Mouse (Mus musculus) Muller cell, postnatal 12 days (primary cell): ENCODE data around the gene Myadml2.

Experiments used
- DNase-seq: peaks from one replicate; pipeline ENCODE4 v3.0.0-alpha.2; 2015; ENCODE audit errors: inconsistent ontology term

Gene Myadml2

GRCm38 (mm10) chr11:120629341-120629730 lies 18.6 kb downstream of the Myadml2 start:
- DNase-seq = no peak

GRCm38 (mm10) chr11:120628601-120629340 lies 19.2 kb downstream of the Myadml2 start:
- no peak for DNase-seq

GRCm38 (mm10) chr11:120627468-120628300 lies 20.3 kb downstream of the Myadml2 start:
- DNase-seq = no peak

GRCm38 (mm10) chr11:120626785-120627467 lies 21.0 kb downstream of the Myadml2 start:
- no peak for DNase-seq

GRCm38 (mm10) chr11:120625152-120625775 lies 22.7 kb downstream of the Myadml2 start, which contains the start of gene Sirt7:
Sirt7 (minus strand) TSS chr11:120625240.
- no peak for DNase-seq

- peak; percentile 81 for DNase-seq
Observed at GRCm38 (mm10) chr11:120624680-120625111, 23.3 kb downstream of the Myadml2 start.

- peak; percentile 71 for DNase-seq
Observed at GRCm38 (mm10) chr11:120623961-120624679, 23.8 kb downstream of the Myadml2 start.

- no peak for DNase-seq
Observed at GRCm38 (mm10) chr11:120622805-120623204, 25.2 kb downstream of the Myadml2 start.

GRCm38 (mm10) chr11:120620195-120620594 lies 27.8 kb downstream of the Myadml2 start:
- DNase-seq = no peak

- no peak for DNase-seq
Observed at GRCm38 (mm10) chr11:120618619-120619535, 29.1 kb downstream of the Myadml2 start.

GRCm38 (mm10) chr11:120617519-120618112 lies 30.3 kb downstream of the Myadml2 start, which contains the start of gene Pcyt2:
Pcyt2 (minus strand) TSS chr11:120617936.
- peak; percentile 91 for DNase-seq

- no peak for DNase-seq
Observed at GRCm38 (mm10) chr11:120616617-120617294, 31.2 kb downstream of the Myadml2 start.

- no peak for DNase-seq
Observed at GRCm38 (mm10) chr11:120615606-120616203, 32.3 kb downstream of the Myadml2 start.

- no peak for DNase-seq
Observed at GRCm38 (mm10) chr11:120615167-120615566, 32.8 kb downstream of the Myadml2 start.

GRCm38 (mm10) chr11:120613976-120614375 lies 34.0 kb downstream of the Myadml2 start:
- DNase-seq = no peak

- no peak for DNase-seq
Observed at GRCm38 (mm10) chr11:120613481-120613972, 34.4 kb downstream of the Myadml2 start.

- DNase-seq = peak; percentile 71
Observed at GRCm38 (mm10) chr11:120612763-120613162, 35.2 kb downstream of the Myadml2 start.

- DNase-seq = no peak
Observed at GRCm38 (mm10) chr11:120610477-120611046, 37.4 kb downstream of the Myadml2 start.
